In the genomic region with DNA sequence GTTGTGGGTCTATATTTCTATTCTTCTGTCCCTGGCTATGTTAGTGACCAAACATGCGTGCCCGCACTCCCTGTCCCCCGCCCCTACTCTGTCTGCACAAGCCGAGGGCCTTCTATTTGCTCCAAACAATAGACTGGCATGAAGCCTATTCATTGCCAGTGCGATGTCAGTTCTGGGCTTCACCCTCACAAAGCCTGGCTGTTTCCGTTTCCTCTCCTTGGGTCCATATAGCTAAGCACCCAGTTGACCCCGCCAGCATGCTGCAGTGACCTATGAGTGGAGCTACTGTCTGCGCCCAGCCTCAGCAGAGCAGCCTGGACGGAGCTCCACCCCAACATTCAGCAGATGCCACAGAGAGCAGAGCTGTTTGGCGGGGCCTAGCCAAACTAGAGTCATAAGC, we compare ENCODE assay signal across 9 mouse cellular contexts. TPM values are rescaled to one million over a fixed set of nuclear protein-coding genes. Genes with fewer than 3 reads are reported as not detected.
DNase-seq lines count a peak whose midpoint lies in the region; ATAC-seq lines count a peak whose summit lies in the region.
"Had no signal": no experiment of that assay in that cellular context is flagged by ENCODE, and none has a peak within 500 bp of the region (broad histone marks: within the 10 kb centered on the region; RNA-seq: fewer than 3 reads in every experiment).

No protein-coding gene starts in this region.

- H3K4me1 ChIP-seq in forebrain, embryonic 13.5 days, result peaks cover 28% of the 10 kb centered on the region
- peaks cover 18% of the 10 kb centered on the region for H3K4me1 ChIP-seq in kidney, embryonic 15.5 days
- H3K4me1 ChIP-seq in midbrain, embryonic 13.5 days (replicated peaks), result peaks cover 35% of the 10 kb centered on the region

- peak; percentile 18 to 32 for DNase-seq in adrenal gland, postnatal 36 days
- DNase-seq in adrenal gland, adult 2 months, result no peak
- no peak for DNase-seq in left cerebral cortex, postnatal 10 days (ENCODE audit: extremely low spot score in 1 of 2, low spot score in 2 of 2)
- no peak for DNase-seq in cerebellum, adult 11 months
- no peak for DNase-seq in ovary, adult 18-20 months (ENCODE audit: low spot score)

- no peak overlapping the region for H3K27ac ChIP-seq in forebrain, embryonic 13.5 days
- peak overlapping the region; percentile 7; the same call in 1 of the 2 replicates for H3K27ac ChIP-seq in kidney, embryonic 15.5 days
- 0 out of 2 replicates have a peak overlapping the region, but pooled peaks have one; percentile 12 for H3K27ac ChIP-seq in midbrain, embryonic 13.5 days

- no peak overlapping the region for H3K9ac ChIP-seq in forebrain, embryonic 13.5 days
- H3K9ac ChIP-seq in kidney, embryonic 15.5 days, result no peak overlapping the region
- H3K9ac ChIP-seq in midbrain, embryonic 13.5 days (replicated peaks), result no peak overlapping the region

- H3K9me3 ChIP-seq in forebrain, embryonic 13.5 days (replicated peaks), result no peaks in the 10 kb centered on the region
- no peaks in the 10 kb centered on the region for H3K9me3 ChIP-seq in kidney, embryonic 15.5 days (replicated peaks)
- no peaks in the 10 kb centered on the region for H3K9me3 ChIP-seq in midbrain, embryonic 13.5 days

- no peaks in the 10 kb centered on the region for H3K36me3 ChIP-seq in forebrain, embryonic 13.5 days (ENCODE audit: poor library complexity, severe bottlenecking)
- peaks cover 12% of the 10 kb centered on the region for H3K36me3 ChIP-seq in kidney, embryonic 15.5 days
- no peaks in the 10 kb centered on the region for H3K36me3 ChIP-seq in midbrain, embryonic 13.5 days

- H3K27me3 ChIP-seq in forebrain, embryonic 13.5 days, result no peaks in the 10 kb centered on the region
- H3K27me3 ChIP-seq in kidney, embryonic 15.5 days, result no peaks in the 10 kb centered on the region
- no peaks in the 10 kb centered on the region for H3K27me3 ChIP-seq in midbrain, embryonic 13.5 days

- intact Hi-C loops in left cerebral cortex, postnatal 10 days (cut with DNase I), result no loop called here

- 12% methylated on average over 10 of the region's 10 CpGs for WGBS in forebrain, embryonic 13.5 days
- 72% methylated on average over 10 of the region's 10 CpGs for WGBS in kidney, embryonic 15.5 days
- WGBS in midbrain, embryonic 13.5 days, result 14% methylated on average over 10 of the region's 10 CpGs

- peak overlapping the region; percentile 16; the same call in 1 of the 2 replicates for H3K4me2 ChIP-seq in forebrain, embryonic 13.5 days
- no peak overlapping the region for H3K4me2 ChIP-seq in kidney, embryonic 15.5 days
- 0 out of 2 replicates have a peak overlapping the region, but pooled peaks have one; percentile 7 for H3K4me2 ChIP-seq in midbrain, embryonic 13.5 days (replicated peaks)

- no peak overlapping the region for H3K4me3 ChIP-seq in forebrain, embryonic 13.5 days
- no peak overlapping the region for H3K4me3 ChIP-seq in kidney, embryonic 15.5 days (replicated peaks)
- no peak overlapping the region for H3K4me3 ChIP-seq in midbrain, embryonic 13.5 days (replicated peaks)

- ATAC-seq in forebrain, embryonic 13.5 days, result peak; percentile 23; the same call in 1 of the 2 replicates
- ATAC-seq in kidney, embryonic 15.5 days (replicated peaks; ENCODE audit: low FRiP score), result 0 out of 2 replicates have a peak, but pooled peaks have one; percentile 33
- peak; percentile 25 for ATAC-seq in midbrain, embryonic 13.5 days

RNA-seq across cellular contexts. Expression of a gene that starts 36.7 kb away (rescaled TPM):
- total RNA-seq in adrenal gland, postnatal 36 days (2021), result 1 to 10 TPM; 1.9 to 2.2 TPM
- 1 to 10 TPM in 1 of 2 experiments, not detected in 1; 3.5 TPM for total RNA-seq in adrenal gland, adult 2 months (2021)
- polyA plus RNA-seq in adrenal gland, adult 2 months (2012; rRNA removed), result not detected in 2 replicates
- polyA plus RNA-seq in forebrain, embryonic 13.5 days (2015; fragmentation: Nextera tagmentation; extraction: Ambion mirVana), result not detected in 2 replicates
- polyA plus RNA-seq in kidney, embryonic 15.5 days (2015; fragmentation: Nextera tagmentation; extraction: Ambion mirVana), result not detected in 2 replicates
- polyA plus RNA-seq in midbrain, embryonic 13.5 days (2015; fragmentation: Nextera tagmentation; extraction: Ambion mirVana), result not detected in 2 replicates
- total RNA-seq in left cerebral cortex, postnatal 10 days (2021), result under 1 TPM in 1 of 2 experiments, not detected in 1; 0.65 TPM
- total RNA-seq: liver, adult 2 months had no signal
- polyA plus RNA-seq: liver, adult 2 months had no signal

RNA-seq across cellular contexts. Expression of a gene that starts 43.9 kb away (rescaled TPM):
- total RNA-seq in adrenal gland, postnatal 36 days (2021), result 10 to 100 TPM; 32.9 to 33.9 TPM
- 10 to 100 TPM; 28.5 to 33.6 TPM for total RNA-seq in adrenal gland, adult 2 months (2021)
- 2.3 and 3.2 TPM in 2 replicates for polyA plus RNA-seq in adrenal gland, adult 2 months (2012; rRNA removed)
- 19.3 and 21.8 TPM in 2 replicates for polyA plus RNA-seq in forebrain, embryonic 13.5 days (2015; fragmentation: Nextera tagmentation; extraction: Ambion mirVana)
- polyA plus RNA-seq in kidney, embryonic 15.5 days (2015; fragmentation: Nextera tagmentation; extraction: Ambion mirVana), result 22.4 and 24.0 TPM in 2 replicates
- polyA plus RNA-seq in midbrain, embryonic 13.5 days (2015; fragmentation: Nextera tagmentation; extraction: Ambion mirVana), result 16.5 and 17.9 TPM in 2 replicates
- total RNA-seq in left cerebral cortex, postnatal 10 days (2021), result 10 to 100 TPM; 14.8 to 15.2 TPM

RNA-seq across cellular contexts. Expression of a gene that starts 49.0 kb away (rescaled TPM):
- total RNA-seq in adrenal gland, postnatal 36 days (2021), result 10 to 100 TPM; 51.6 to 59.1 TPM
- total RNA-seq in adrenal gland, adult 2 months (2021), result 10 to 100 TPM; 43.0 to 44.4 TPM
- 92.0 and 94.2 TPM in 2 replicates for polyA plus RNA-seq in adrenal gland, adult 2 months (2012; rRNA removed)
- 7.8 and 8.3 TPM in 2 replicates for polyA plus RNA-seq in forebrain, embryonic 13.5 days (2015; fragmentation: Nextera tagmentation; extraction: Ambion mirVana)
- polyA plus RNA-seq in kidney, embryonic 15.5 days (2015; fragmentation: Nextera tagmentation; extraction: Ambion mirVana), result 23.5 and 24.5 TPM in 2 replicates
- 7.8 and 9.6 TPM in 2 replicates for polyA plus RNA-seq in midbrain, embryonic 13.5 days (2015; fragmentation: Nextera tagmentation; extraction: Ambion mirVana)
- 10 to 100 TPM in 1 of 2 experiments, 1 to 10 TPM in 1; 9.6 to 14.4 TPM for total RNA-seq in left cerebral cortex, postnatal 10 days (2021)

Comparison
In these comparisons a context has a peak if more than half of its experiments do, and no peak if none do; other contexts are left out.
1. DNase-seq: peak in adrenal gland, postnatal 36 days (2 of 2); none in adrenal gland, adult 2 months (single experiment), left cerebral cortex, postnatal 10 days (0 of 2), cerebellum, adult 11 months (single experiment) and ovary, adult 18-20 months (single experiment).
2. Peak in every context shown above with its lines, with median percentiles within 50 percentile points of each other: ATAC-seq.